Mouse (Mus musculus): ENCODE data around the gene Olfr699. TPM values are rescaled to one million over a fixed set of nuclear protein-coding genes. Genes with fewer than 3 reads are reported as not detected.

Olfr699 gene
- polyA plus RNA-seq (2012), result not detected in 2 replicates

DNA sequence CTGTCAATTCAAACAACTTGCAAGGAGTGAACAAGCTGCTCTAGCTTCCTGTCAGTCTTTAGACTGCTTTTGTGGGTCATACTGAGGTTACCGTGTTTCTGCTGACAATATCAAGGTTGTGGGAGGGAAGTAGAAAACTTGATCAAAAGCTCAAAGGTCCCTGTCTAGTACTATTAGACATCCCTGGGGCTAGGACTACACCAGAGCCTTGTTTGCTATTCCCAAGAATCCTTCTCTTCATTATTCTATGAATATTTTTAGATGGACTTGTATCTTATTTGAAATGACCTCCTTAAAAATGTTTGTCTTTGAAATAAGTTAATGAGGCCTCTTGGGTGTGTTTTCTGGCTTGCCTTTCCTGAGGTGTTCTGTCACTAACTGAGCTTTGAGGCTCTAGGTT is at the start of gene Olfr699:
TSS of gene Olfr699 (minus strand) at position 101 of the 400 bp plus-strand sequence.
- no peak for TF ChIP-seq GATA1 (IDR thresholded peaks at IDR 0.05; ENCODE audit: low read length)

GRCm38 (mm10) chr7:106833793-106834192 is 40.8 kb upstream of the Olfr699 start, which contains the start of gene Olfr702:
Olfr702 (minus strand) TSS chr7:106833893.
- TF ChIP-seq GATA1 (IDR thresholded peaks at IDR 0.05; ENCODE audit: low read length), result no peak

- TF ChIP-seq GATA1 (IDR thresholded peaks at IDR 0.05; ENCODE audit: low read length), result no peak
Measured at GRCm38 (mm10) chr7:106818414-106818813, 25.4 kb upstream of the Olfr699 start.

GRCm38 (mm10) chr7:106815775-106816174 is 22.8 kb upstream of the Olfr699 start:
- TF ChIP-seq GATA1 (IDR thresholded peaks at IDR 0.05; ENCODE audit: low read length), result no peak

- TF ChIP-seq GATA1 (IDR thresholded peaks at IDR 0.05; ENCODE audit: low read length), result no peak
Measured at GRCm38 (mm10) chr7:106813829-106814228, 20.8 kb upstream of the Olfr699 start, which contains the start of gene Olfr701. Olfr701 (plus strand) TSS chr7:106814129.

DNA sequence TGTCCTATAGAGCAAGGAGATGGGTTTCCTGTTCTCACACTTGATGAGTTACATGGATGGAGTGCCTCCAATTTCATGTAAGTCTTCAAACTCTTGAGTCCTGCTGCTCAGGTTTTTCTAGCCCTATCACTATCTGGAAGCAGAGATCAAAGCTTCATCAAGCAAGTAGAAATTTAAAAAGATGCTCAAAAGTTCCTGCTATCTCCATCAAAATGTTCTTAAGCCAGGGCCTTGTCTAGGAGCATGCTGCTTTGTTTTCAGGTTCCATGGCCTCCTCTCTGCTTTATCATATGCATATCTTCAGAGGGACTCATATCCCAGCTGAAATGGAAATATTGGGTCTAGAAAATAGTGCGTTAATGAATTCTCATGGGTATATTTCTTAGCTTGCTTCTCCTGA is 15.7 kb upstream of the Olfr699 start, which contains the start of gene Olfr700:
TSS of gene Olfr700 (minus strand) at position 101 of the 400 bp plus-strand sequence.
- TF ChIP-seq GATA1 (IDR thresholded peaks at IDR 0.05; ENCODE audit: low read length), result no peak

- no peak for TF ChIP-seq GATA1 (IDR thresholded peaks at IDR 0.05; ENCODE audit: low read length)
Measured at GRCm38 (mm10) chr7:106788330-106788729, 4.7 kb downstream of the Olfr699 start.

DNA sequence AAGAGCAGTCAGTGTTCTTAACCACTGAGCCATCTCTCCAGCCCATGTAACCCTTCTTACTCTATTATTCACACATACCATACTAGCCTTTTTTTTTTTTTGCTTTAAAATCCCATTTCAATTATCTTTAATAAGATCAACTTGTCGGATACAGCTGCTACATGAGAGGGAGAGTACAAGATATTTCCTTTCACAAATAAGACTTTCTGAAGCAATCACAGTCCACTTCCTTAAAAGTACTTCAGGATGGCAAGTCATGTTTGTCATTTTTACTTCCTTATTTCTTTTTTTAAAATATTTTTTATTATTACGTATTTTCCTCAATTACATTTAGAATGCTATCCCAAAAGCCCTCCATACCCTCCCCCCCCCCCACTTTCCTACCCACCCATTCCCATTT is 34.2 kb downstream of the Olfr699 start:
- TF ChIP-seq GATA1 (IDR thresholded peaks at IDR 0.05; ENCODE audit: low read length), result no peak

- no peak for TF ChIP-seq GATA1 (IDR thresholded peaks at IDR 0.05; ENCODE audit: low read length)
Measured at GRCm38 (mm10) chr7:106755297-106755696, 37.7 kb downstream of the Olfr699 start, which contains the start of gene Olfr698. Olfr698 (minus strand) TSS chr7:106755397.

- no peak for TF ChIP-seq GATA1 (IDR thresholded peaks at IDR 0.05; ENCODE audit: low read length)
Measured at GRCm38 (mm10) chr7:106745811-106746210, 47.2 kb downstream of the Olfr699 start.

- no peak for TF ChIP-seq GATA1 (IDR thresholded peaks at IDR 0.05; ENCODE audit: low read length)
Measured at GRCm38 (mm10) chr7:106742343-106742742, 50.7 kb downstream of the Olfr699 start, which contains the start of gene Olfr697. Olfr697 (minus strand) TSS chr7:106742443.

Other genes starting within 250 kb of the Olfr699 start
- gene Olfr693, start 112.6 kb downstream of the Olfr699 start, polyA plus RNA-seq (2012), result not detected in 2 replicates
- not detected in 2 replicates for gene Olfr694, start 101.4 kb downstream of the Olfr699 start, polyA plus RNA-seq (2012)
- gene Olfr695, start 76.8 kb downstream of the Olfr699 start, polyA plus RNA-seq (2012), result not detected in 2 replicates
- gene Olfr697, start 50.8 kb downstream of the Olfr699 start, polyA plus RNA-seq (2012), result not detected in 2 replicates
- not detected in 2 replicates for gene Olfr698, start 37.8 kb downstream of the Olfr699 start, polyA plus RNA-seq (2012)
- not detected in 2 replicates for gene Olfr700, start 15.6 kb upstream of the Olfr699 start, polyA plus RNA-seq (2012)
- gene Olfr701, start 20.9 kb upstream of the Olfr699 start, polyA plus RNA-seq (2012), result not detected in 2 replicates
- not detected in 2 replicates for gene Olfr702, start 40.7 kb upstream of the Olfr699 start, polyA plus RNA-seq (2012)
- not detected in 2 replicates for gene Olfr703, start 50.2 kb upstream of the Olfr699 start, polyA plus RNA-seq (2012)
- gene Olfr704, start 70.0 kb upstream of the Olfr699 start, polyA plus RNA-seq (2012), result not detected in 2 replicates
- not detected in 2 replicates for gene Olfr705, start 83.7 kb upstream of the Olfr699 start, polyA plus RNA-seq (2012)
- not detected in 2 replicates for gene Olfr706, start 95.0 kb upstream of the Olfr699 start, polyA plus RNA-seq (2012)
- not detected in 2 replicates for gene Olfr707, start 108.0 kb upstream of the Olfr699 start, polyA plus RNA-seq (2012)
- not detected in 2 replicates for gene Olfr1532-ps1, start 114.8 kb upstream of the Olfr699 start, polyA plus RNA-seq (2012)
- gene Olfr709-ps1, start 139.0 kb upstream of the Olfr699 start, polyA plus RNA-seq (2012), result not detected in 2 replicates
- not detected in 2 replicates for gene Olfr710, start 155.1 kb upstream of the Olfr699 start, polyA plus RNA-seq (2012)
- gene Olfr6, start 170.7 kb upstream of the Olfr699 start, polyA plus RNA-seq (2012), result not detected in 2 replicates
- not detected in 2 replicates for gene Olfr711, start 182.3 kb upstream of the Olfr699 start, polyA plus RNA-seq (2012)
- not detected in 2 replicates for gene Olfr2, start 212.9 kb upstream of the Olfr699 start, polyA plus RNA-seq (2012)
- gene Olfr713, start 238.0 kb upstream of the Olfr699 start, polyA plus RNA-seq (2012), result not detected in 2 replicates

Measured in G1E-ER4 (cell line).